Mouse (Mus musculus): ENCODE measurements around the gene Ssmem1. TPM values are rescaled to one million over a fixed set of nuclear protein-coding genes. Genes with fewer than 3 reads are reported as not detected.

Ssmem1 gene
- polyA plus RNA-seq, 1 experiment from 2014 or later, result not detected

DNA sequence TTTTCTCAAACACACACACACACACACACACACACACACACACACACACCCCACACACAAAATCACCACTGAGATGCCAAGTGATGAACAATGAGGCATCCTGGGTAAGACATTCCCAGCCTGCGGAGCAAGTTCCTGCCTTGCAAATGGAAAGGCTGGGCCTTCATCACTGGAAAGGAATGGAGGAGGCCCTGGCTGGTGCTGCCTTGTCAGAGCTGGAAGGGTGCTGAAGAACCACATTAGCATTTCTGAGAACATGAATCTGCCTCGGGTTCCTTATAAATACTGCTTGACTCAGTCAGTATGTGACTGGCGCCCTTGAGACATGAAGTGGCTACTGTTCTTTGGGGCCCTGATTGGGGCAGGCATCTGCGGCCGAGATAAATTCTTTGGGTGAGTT lies 58.4 kb downstream of the Ssmem1 start, which contains the start of gene Cpa4:
Gene Cpa4 (plus strand): TSS at position 301 of the 400 bp plus-strand sequence.
- WGBS, result 77% methylated on average over 5 of the region's 5 CpGs
- H3K9ac ChIP-seq, result no peak within 1 kb of the TSS
- H3K36me3 ChIP-seq (ENCODE audit: poor library complexity, severe bottlenecking), result no peaks in the 10 kb centered on the region
- H3K27ac ChIP-seq, result no peak within 1 kb of the TSS; the same call in 1 of the 2 replicates
- no peak within 1 kb of the TSS for H3K4me2 ChIP-seq
- H3K4me1 ChIP-seq, result peaks cover 15% of the 10 kb centered on the region
- H3K9me3 ChIP-seq (replicated peaks), result no peaks in the 10 kb centered on the region
- no peak for ATAC-seq
- H3K4me3 ChIP-seq, result no peak within 1 kb of the TSS
- no peaks in the 10 kb centered on the region for H3K27me3 ChIP-seq

DNA sequence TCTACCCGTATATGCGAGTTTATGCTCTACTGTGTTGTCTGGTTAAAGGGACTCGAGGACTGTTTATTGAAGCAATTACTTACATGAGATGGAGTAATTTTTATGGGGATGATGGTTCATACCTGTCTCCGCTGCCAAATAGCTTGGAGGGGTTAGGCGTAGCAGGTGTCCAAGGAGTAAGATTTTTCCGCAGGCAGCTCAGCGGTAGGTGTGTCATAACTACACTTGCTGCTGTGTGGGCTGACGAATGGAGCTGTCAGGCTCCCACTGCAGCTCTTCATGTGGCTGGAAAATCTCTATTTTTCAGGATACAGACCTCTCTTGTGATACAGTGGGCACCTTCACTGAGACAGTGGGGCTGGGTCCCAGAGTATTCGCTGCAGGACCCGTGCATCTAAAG lies 59.7 kb downstream of the Ssmem1 start:
- no peak for ATAC-seq
- no peak overlapping the region for H3K4me3 ChIP-seq
- no peaks in the 10 kb centered on the region for H3K9me3 ChIP-seq (replicated peaks)
- 88% methylated on average over 10 of the region's 10 CpGs for WGBS
- peaks cover 27% of the 10 kb centered on the region for H3K4me1 ChIP-seq
- H3K27ac ChIP-seq, result no peak overlapping the region
- H3K4me2 ChIP-seq, result no peak overlapping the region
- H3K36me3 ChIP-seq (ENCODE audit: poor library complexity, severe bottlenecking), result no peaks in the 10 kb centered on the region
- no peak overlapping the region for H3K9ac ChIP-seq
- no peaks in the 10 kb centered on the region for H3K27me3 ChIP-seq

Other genes starting within 250 kb of the Ssmem1 start
- 52.6 and 55.8 TPM in 2 replicates for gene Ube2h, start 205.3 kb upstream of the Ssmem1 start, polyA plus RNA-seq (2015; fragmentation: Nextera tagmentation; extraction: Ambion mirVana)
- 69.2 and 77.7 TPM in 2 replicates for gene Zc3hc1, start 118.8 kb upstream of the Ssmem1 start, polyA plus RNA-seq (2015; fragmentation: Nextera tagmentation; extraction: Ambion mirVana)
- gene Klhdc10, start 108.0 kb upstream of the Ssmem1 start, polyA plus RNA-seq (2015; fragmentation: Nextera tagmentation; extraction: Ambion mirVana), result 26.9 and 28.5 TPM in 2 replicates
- gene Tmem209, start 66 bp upstream of the Ssmem1 start, polyA plus RNA-seq (2015; fragmentation: Nextera tagmentation; extraction: Ambion mirVana), result 37.6 and 41.4 TPM in 2 replicates
- 4.1 and 5.2 TPM in 2 replicates for gene Cpa2, start 31.7 kb downstream of the Ssmem1 start, polyA plus RNA-seq (2015; fragmentation: Nextera tagmentation; extraction: Ambion mirVana)
- 3.4 and 3.6 TPM in 2 replicates for gene Cpa4, start 58.5 kb downstream of the Ssmem1 start, polyA plus RNA-seq (2015; fragmentation: Nextera tagmentation; extraction: Ambion mirVana)
- gene Cpa5, start 101.2 kb downstream of the Ssmem1 start, polyA plus RNA-seq (2015; fragmentation: Nextera tagmentation; extraction: Ambion mirVana), result 0.10 and 0.14 TPM in 2 replicates
- 0.96 and 1.3 TPM in 2 replicates for gene Cpa1, start 129.4 kb downstream of the Ssmem1 start, polyA plus RNA-seq (2015; fragmentation: Nextera tagmentation; extraction: Ambion mirVana)
- 19.5 and 19.6 TPM in 2 replicates for gene Cep41, start 183.9 kb downstream of the Ssmem1 start, polyA plus RNA-seq (2015; fragmentation: Nextera tagmentation; extraction: Ambion mirVana)
- gene Mest, start 213.7 kb downstream of the Ssmem1 start, polyA plus RNA-seq (2015; fragmentation: Nextera tagmentation; extraction: Ambion mirVana), result 443 and 547 TPM in 2 replicates

Measured in forebrain, embryonic 13.5 days (tissue).